Mouse (Mus musculus) forebrain, embryonic 14.5 days (tissue): ENCODE measurements around the gene Ccdc126. TPM values are rescaled to one million over a fixed set of nuclear protein-coding genes. Genes with fewer than 3 reads are reported as not detected.

ENCODE experiments used
- ATAC-seq: fragments of 200-750 bp; cut with Nextera tagmentation; 2 replicates; pipeline ENCODE4 v1.8.0; 2017; ENCODE audit warnings: mild to moderate bottlenecking, moderate library complexity
- DNase-seq: peaks from one replicate; pipeline ENCODE4 v3.0.0-alpha.2; 2015; ENCODE audit warnings: low spot score
- H3K27ac ChIP-seq: fragments of 300-500 bp; sonication (generic); 2 replicates; pipeline ENCODE4 v1.5.1; 2014; ENCODE audit warnings: low read depth, mild to moderate bottlenecking, control low read depth, low read length, moderate library complexity
- H3K27me3 ChIP-seq: fragments of 300-500 bp; sonication (generic); replicated peaks from 2 replicates; pipeline ENCODE4 v1.6.1; 2014; ENCODE audit warnings: low read length, control low read depth, mixed read lengths; ENCODE audit not compliant: control insufficient read depth, insufficient read depth
- H3K36me3 ChIP-seq: fragments of 300-500 bp; sonication (generic); 2 replicates; pipeline ENCODE4 v1.6.1; 2014; ENCODE audit warnings: low read length, control low read depth; ENCODE audit not compliant: control insufficient read depth, insufficient read depth
- H3K4me1 ChIP-seq: fragments of 300-500 bp; sonication (generic); 2 replicates; pipeline ENCODE4 v1.6.1; 2014; ENCODE audit warnings: antibody characterized with exemption, low read length, control low read depth; ENCODE audit not compliant: control insufficient read depth, insufficient read depth
- H3K4me2 ChIP-seq: fragments of 300-500 bp; sonication (generic); 2 replicates; pipeline ENCODE4 v1.6.1; 2014; ENCODE audit warnings: mild to moderate bottlenecking, control low read depth, low read length
- H3K4me3 ChIP-seq: fragments of 300-500 bp; sonication (generic); 2 replicates; pipeline ENCODE4 v1.5.1; 2014; ENCODE audit warnings: low read depth, low read length, control low read depth
- H3K9ac ChIP-seq: fragments of 300-500 bp; sonication (generic); 2 replicates; pipeline ENCODE4 v1.6.1; 2014; ENCODE audit warnings: mild to moderate bottlenecking, low read length, control low read depth, moderate library complexity
- H3K9me3 ChIP-seq: fragments of 300-500 bp; sonication (generic); replicated peaks from 2 replicates; pipeline ENCODE4 v1.6.1; 2016; ENCODE audit warnings: low read length, control low read depth, mixed read lengths; ENCODE audit not compliant: control insufficient read depth
- WGBS: fragments of 180-500 bp; shearing (Covaris S2); extraction: QIAGEN DNeasy Blood & Tissue Kit; methylation state at CpG from one replicate; pipeline ENCODE4 v1.1.7; 2014; 5-methylcytosine and 5-hydroxymethylcytosine counted together
- polyA plus RNA-seq: library from polyadenylated mRNA; unstranded; fragments of >200 nt; fragmentation: Nextera tagmentation; extraction: Ambion mirVana; gene quantifications from 2 replicates; pipeline ENCODE4 v1.2.1, GENCODE M21; 2014

Ccdc126 gene
- polyA plus RNA-seq, 1 experiment from 2014 or later = 10.2 TPM

DNA sequence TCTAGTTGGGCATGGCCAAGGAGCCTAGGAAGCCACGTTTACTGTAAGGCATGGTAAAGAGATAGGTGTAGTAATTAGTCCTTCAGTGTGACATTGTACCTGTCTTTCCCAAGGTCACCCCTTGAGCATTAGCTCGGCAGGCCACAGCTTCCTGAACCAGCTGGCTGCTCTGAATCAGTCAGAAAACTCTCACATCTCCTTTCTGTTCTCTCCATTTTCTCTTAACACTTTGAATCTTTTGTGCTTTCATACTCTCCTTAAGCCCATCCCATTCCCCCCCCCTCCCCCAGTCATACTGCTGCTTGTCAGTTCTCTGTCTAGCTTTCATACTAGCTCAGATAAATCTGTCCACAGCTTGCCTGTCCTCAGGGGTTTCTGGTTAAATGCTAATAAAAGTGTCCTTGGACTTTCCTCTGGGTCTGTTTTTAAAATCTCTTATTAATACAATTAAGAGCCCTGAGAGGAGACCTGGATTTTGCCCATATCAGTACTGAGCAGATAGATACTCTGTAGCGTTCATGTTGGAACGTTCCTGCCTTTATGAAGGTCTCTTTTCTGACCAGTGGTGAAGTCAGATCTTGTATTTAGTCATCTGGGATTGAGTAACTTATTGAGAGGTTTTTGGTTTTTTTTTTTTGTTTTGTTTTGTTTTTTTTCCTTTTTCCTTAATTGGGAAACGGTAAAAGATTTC, 12.4 kb downstream of the Ccdc126 start:
- 69% methylated on average over 5 of the region's 5 CpGs for WGBS
- no peak overlapping the region for H3K27ac ChIP-seq
- no peaks in the 10 kb centered on the region for H3K36me3 ChIP-seq
- H3K4me2 ChIP-seq = no peak overlapping the region
- H3K27me3 ChIP-seq = no peaks in the 10 kb centered on the region
- H3K9ac ChIP-seq = no peak overlapping the region
- DNase-seq = no peak
- no peak for ATAC-seq
- H3K4me3 ChIP-seq = no peak overlapping the region
- no peaks in the 10 kb centered on the region for H3K4me1 ChIP-seq
- no peaks in the 10 kb centered on the region for H3K9me3 ChIP-seq

DNA sequence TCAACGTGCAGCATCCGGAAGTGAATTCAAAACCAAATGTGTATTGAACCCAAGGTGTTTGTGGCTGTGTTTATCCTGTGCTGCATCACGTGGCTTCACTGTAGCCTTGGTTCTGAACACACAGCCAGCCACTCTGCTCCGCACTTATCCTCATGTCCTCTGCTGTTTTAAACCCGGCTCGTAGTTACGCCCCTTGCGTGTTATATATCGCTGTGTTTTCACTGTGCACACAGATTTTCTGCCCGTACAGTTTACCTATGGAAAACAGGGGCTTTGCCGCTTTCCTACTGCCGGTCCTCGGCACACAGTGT, 12.9 kb downstream of the Ccdc126 start:
- no peaks in the 10 kb centered on the region for H3K4me1 ChIP-seq
- no peak overlapping the region for H3K4me2 ChIP-seq
- DNase-seq = no peak
- H3K4me3 ChIP-seq = no peak overlapping the region
- no peaks in the 10 kb centered on the region for H3K9me3 ChIP-seq
- H3K9ac ChIP-seq = no peak overlapping the region
- no peak for ATAC-seq
- 71% methylated on average over 13 of the region's 13 CpGs for WGBS
- no peaks in the 10 kb centered on the region for H3K27me3 ChIP-seq
- no peaks in the 10 kb centered on the region for H3K36me3 ChIP-seq
- H3K27ac ChIP-seq = no peak overlapping the region

DNA sequence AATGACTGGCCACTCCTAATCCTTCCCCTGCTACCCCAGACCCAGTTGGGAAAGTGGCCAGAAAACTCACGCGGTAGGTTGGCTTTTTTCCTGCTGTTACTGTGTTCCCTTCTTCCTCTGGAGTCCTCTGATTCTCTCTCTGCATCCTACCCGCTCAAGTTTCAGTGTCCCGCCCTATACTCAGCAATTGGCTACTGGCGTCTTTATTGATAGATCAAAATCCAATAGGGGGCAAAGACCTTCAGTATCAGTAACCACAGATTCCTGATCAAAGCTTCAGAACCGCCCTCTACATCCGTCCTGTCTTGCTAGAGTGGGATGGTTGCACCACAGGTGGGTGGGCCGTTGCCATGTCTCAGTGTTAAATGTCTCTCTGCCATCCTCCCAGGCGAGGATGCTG, 19.5 kb downstream of the Ccdc126 start:
- Histone ChIP-seq H3K4me3 (no peak overlapping the region), H3K4me2 (no peak overlapping the region), H3K4me1 (no peaks in the 10 kb centered on the region), H3K36me3 (no peaks in the 10 kb centered on the region), H3K27ac (no peak overlapping the region), H3K27me3 (no peaks in the 10 kb centered on the region), H3K9me3 (no peaks in the 10 kb centered on the region), H3K9ac (no peak overlapping the region)
- no peak for ATAC-seq
- WGBS = 13% methylated on average over 9 of the region's 9 CpGs
- peak; percentile 29 for DNase-seq

GRCm38 (mm10) chr6:49339145-49339544, 20.1 kb downstream of the Ccdc126 start:
- H3K27me3 ChIP-seq = no peaks in the 10 kb centered on the region
- ATAC-seq = no peak
- no peak overlapping the region for H3K27ac ChIP-seq
- DNase-seq = no peak
- 42% methylated on average over 6 of the region's 6 CpGs for WGBS
- no peaks in the 10 kb centered on the region for H3K36me3 ChIP-seq
- H3K4me3 ChIP-seq = no peak overlapping the region
- H3K4me1 ChIP-seq = no peaks in the 10 kb centered on the region
- no peak overlapping the region for H3K4me2 ChIP-seq
- no peaks in the 10 kb centered on the region for H3K9me3 ChIP-seq
- no peak overlapping the region for H3K9ac ChIP-seq

- no peak overlapping the region for H3K9ac ChIP-seq
- no peaks in the 10 kb centered on the region for H3K4me1 ChIP-seq
- no peak for ATAC-seq
- no peaks in the 10 kb centered on the region for H3K27me3 ChIP-seq
- 80% methylated on average over 14 of the region's 14 CpGs for WGBS
- no peak overlapping the region for H3K27ac ChIP-seq
- H3K9me3 ChIP-seq = no peaks in the 10 kb centered on the region
- H3K36me3 ChIP-seq = no peaks in the 10 kb centered on the region
- DNase-seq = no peak
- no peak overlapping the region for H3K4me3 ChIP-seq
- H3K4me2 ChIP-seq = no peak overlapping the region
Observed at GRCm38 (mm10) chr6:49343737-49344469, 24.8 kb downstream of the Ccdc126 start.

GRCm38 (mm10) chr6:49349826-49350225, 30.8 kb downstream of the Ccdc126 start:
- Histone ChIP-seq H3K4me3 (no peak overlapping the region), H3K9me3 (no peaks in the 10 kb centered on the region), H3K27ac (no peak overlapping the region), H3K4me1 (no peaks in the 10 kb centered on the region), H3K4me2 (no peak overlapping the region), H3K27me3 (no peaks in the 10 kb centered on the region), H3K36me3 (no peaks in the 10 kb centered on the region), H3K9ac (no peak overlapping the region)
- DNase-seq (no peak), ATAC-seq (no peak)
- WGBS = 91% methylated on average over 7 of the region's 7 CpGs

- H3K27ac ChIP-seq = no peak overlapping the region
- H3K4me2 ChIP-seq = no peak overlapping the region
- WGBS = 88% methylated on average over 3 of the region's 3 CpGs
- H3K4me3 ChIP-seq = no peak overlapping the region
- no peak overlapping the region for H3K9ac ChIP-seq
- DNase-seq (no peak), ATAC-seq (no peak)
- no peaks in the 10 kb centered on the region for H3K36me3 ChIP-seq
- no peaks in the 10 kb centered on the region for H3K4me1 ChIP-seq
- H3K27me3 ChIP-seq = no peaks in the 10 kb centered on the region
- H3K9me3 ChIP-seq = no peaks in the 10 kb centered on the region
Observed at GRCm38 (mm10) chr6:49354613-49355012, 35.5 kb downstream of the Ccdc126 start.

DNA sequence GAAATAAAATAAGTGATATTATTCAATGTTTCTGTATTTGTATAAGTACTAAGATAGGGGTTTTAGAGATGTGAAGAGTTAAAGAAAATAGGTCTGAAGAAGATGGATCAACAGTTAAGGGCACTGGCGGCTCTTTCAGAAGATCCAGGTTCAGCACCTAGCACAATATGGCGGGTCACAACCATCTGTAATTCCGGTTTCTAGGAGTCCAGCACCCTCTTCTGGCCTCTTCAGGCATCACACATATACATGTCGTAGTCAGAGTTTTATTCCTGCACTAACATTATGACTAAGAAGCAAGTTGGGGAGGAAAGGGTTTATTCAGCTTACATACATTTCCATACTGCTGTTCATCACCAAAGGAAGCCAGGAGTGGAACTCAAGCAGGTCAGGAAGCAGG, 36.1 kb downstream of the Ccdc126 start:
- Histone ChIP-seq H3K4me3 (no peak overlapping the region), H3K9ac (no peak overlapping the region), H3K9me3 (no peaks in the 10 kb centered on the region), H3K27ac (no peak overlapping the region), H3K36me3 (no peaks in the 10 kb centered on the region), H3K4me2 (no peak overlapping the region), H3K4me1 (no peaks in the 10 kb centered on the region), H3K27me3 (no peaks in the 10 kb centered on the region)
- no peak for DNase-seq
- 60% methylated on average over 4 of the region's 4 CpGs for WGBS
- ATAC-seq = no peak

- DNase-seq (peak; percentile 21), ATAC-seq (no peak)
- no peaks in the 10 kb centered on the region for H3K9me3 ChIP-seq
- H3K36me3 ChIP-seq = no peaks in the 10 kb centered on the region
- no peak overlapping the region for H3K27ac ChIP-seq
- no peak overlapping the region for H3K4me3 ChIP-seq
- no peaks in the 10 kb centered on the region for H3K27me3 ChIP-seq
- no peaks in the 10 kb centered on the region for H3K4me1 ChIP-seq
- H3K9ac ChIP-seq = no peak overlapping the region
- H3K4me2 ChIP-seq = no peak overlapping the region
Observed at GRCm38 (mm10) chr6:49360420-49360819, 41.3 kb downstream of the Ccdc126 start.
